Mouse (Mus musculus): ENCODE measurements at regions not wholly inside any gene's neighbourhood (a gene's known extent, or its start where the extent isn't known, plus 50 kb on each side); places are given as distances from the start of the nearest gene placed in this dataset.

GRCm38 (mm10) chr4:93477189-93477767 lies 142.0 kb upstream of the Tusc1 start:
- TF ChIP-seq CTCF (IDR thresholded peaks at IDR 0.05; ENCODE audit: extremely low read depth, insufficient read length, insufficient replicate concordance, low read depth, low read length), result no peak
- TF ChIP-seq POLR2A (IDR thresholded peaks at IDR 0.05; ENCODE audit: low read depth, low read length), result no peak
